Mouse (Mus musculus) forebrain, embryonic 12.5 days (tissue): ENCODE measurements around the gene Uba6. TPM values are rescaled to one million over a fixed set of nuclear protein-coding genes. Genes with fewer than 3 reads are reported as not detected.

Experiments used
- ATAC-seq: fragments of 200-750 bp; cut with Nextera tagmentation; 2 replicates; pipeline ENCODE4 v1.8.0; 2017; ENCODE audit warnings: moderate TSS enrichment; ENCODE audit not compliant: low FRiP score
- H3K27ac ChIP-seq: fragments of 300-500 bp; sonication (generic); 2 replicates; pipeline ENCODE4 v1.5.1; 2016; ENCODE audit warnings: mild to moderate bottlenecking
- H3K27me3 ChIP-seq: fragments of 300-500 bp; sonication (generic); 2 replicates; pipeline ENCODE4 v1.6.1; 2016; ENCODE audit warnings: mild to moderate bottlenecking
- H3K36me3 ChIP-seq: fragments of 300-500 bp; sonication (generic); replicated peaks from 2 replicates; pipeline ENCODE4 v1.6.1; 2016; ENCODE audit warnings: mild to moderate bottlenecking
- H3K4me1 ChIP-seq: fragments of 300-500 bp; sonication (generic); 2 replicates; pipeline ENCODE4 v1.6.1; 2016
- H3K4me2 ChIP-seq: fragments of 300-500 bp; sonication (generic); 2 replicates; pipeline ENCODE4 v1.6.1; 2016; ENCODE audit warnings: mild to moderate bottlenecking, moderate library complexity
- H3K4me3 ChIP-seq: fragments of 300-500 bp; sonication (generic); replicated peaks from 2 replicates; pipeline ENCODE4 v1.5.1; 2016; ENCODE audit warnings: mild to moderate bottlenecking
- H3K9ac ChIP-seq: fragments of 300-500 bp; sonication (generic); 2 replicates; pipeline ENCODE4 v1.6.1; 2016; ENCODE audit warnings: mild to moderate bottlenecking
- H3K9me3 ChIP-seq: fragments of 300-500 bp; sonication (generic); 2 replicates; pipeline ENCODE4 v1.6.1; 2016
- WGBS: fragments of 180-500 bp; shearing (Covaris S2); methylation state at CpG from one replicate; pipeline ENCODE4 v1.1.7; 2016; 5-methylcytosine and 5-hydroxymethylcytosine counted together
- polyA plus RNA-seq: library from polyadenylated mRNA; unstranded; fragments of >200 nt; fragmentation: Nextera tagmentation; extraction: Ambion mirVana; gene quantifications from 2 replicates; pipeline ENCODE4 v1.2.1, GENCODE M21; 2016

Uba6 gene
- polyA plus RNA-seq, 1 experiment from 2014 or later: 21.1 TPM

- H3K27me3 ChIP-seq: no peaks in the 10 kb centered on the region
- H3K4me3 ChIP-seq: no peak overlapping the region
- no peak for ATAC-seq
- H3K27ac ChIP-seq: no peak overlapping the region
- no peaks in the 10 kb centered on the region for H3K4me1 ChIP-seq
- no peak overlapping the region for H3K4me2 ChIP-seq
- H3K36me3 ChIP-seq: peaks cover 6% of the 10 kb centered on the region
- no peaks in the 10 kb centered on the region for H3K9me3 ChIP-seq
- WGBS: 89% methylated on average over 1 of the region's 1 CpGs
- H3K9ac ChIP-seq: no peak overlapping the region
Measured at GRCm38 (mm10) chr5:86111074-86111473, 61.5 kb downstream of the Uba6 start.

- Histone ChIP-seq H3K36me3 (peaks cover 6% of the 10 kb centered on the region), H3K4me1 (no peaks in the 10 kb centered on the region), H3K9me3 (no peaks in the 10 kb centered on the region), H3K4me2 (no peak overlapping the region), H3K27ac (no peak overlapping the region), H3K4me3 (no peak overlapping the region), H3K27me3 (no peaks in the 10 kb centered on the region), H3K9ac (no peak overlapping the region)
- WGBS: 78% methylated on average over 2 of the region's 2 CpGs
- no peak for ATAC-seq
Measured at GRCm38 (mm10) chr5:86106610-86107009, 66.0 kb downstream of the Uba6 start.

- no peaks in the 10 kb centered on the region for H3K27me3 ChIP-seq
- 93% methylated on average over 2 of the region's 2 CpGs for WGBS
Measured at GRCm38 (mm10) chr5:86102176-86102575, 70.4 kb downstream of the Uba6 start.

GRCm38 (mm10) chr5:86100621-86101020, 72.0 kb downstream of the Uba6 start:
- 85% methylated on average over 3 of the region's 3 CpGs for WGBS
- ATAC-seq: no peak
- no peaks in the 10 kb centered on the region for H3K9me3 ChIP-seq

More at GRCm38 (mm10) chr5:86102176-86102575, 70.4 kb downstream of the Uba6 start:
- Histone ChIP-seq H3K9me3 (no peaks in the 10 kb centered on the region), H3K27ac (no peak overlapping the region), H3K36me3 (no peaks in the 10 kb centered on the region), H3K4me1 (no peaks in the 10 kb centered on the region), H3K4me2 (no peak overlapping the region), H3K9ac (no peak overlapping the region), H3K4me3 (no peak overlapping the region)
- ATAC-seq: no peak

GRCm38 (mm10) chr5:86098988-86099387, 73.6 kb downstream of the Uba6 start:
- Histone ChIP-seq H3K9me3 (no peaks in the 10 kb centered on the region), H3K9ac (no peak overlapping the region), H3K4me3 (no peak overlapping the region), H3K4me1 (no peaks in the 10 kb centered on the region), H3K4me2 (no peak overlapping the region), H3K36me3 (no peaks in the 10 kb centered on the region), H3K27ac (no peak overlapping the region), H3K27me3 (no peaks in the 10 kb centered on the region)
- WGBS: 92% methylated on average over 3 of the region's 3 CpGs
- ATAC-seq: no peak

More at GRCm38 (mm10) chr5:86100621-86101020, 72.0 kb downstream of the Uba6 start:
- Histone ChIP-seq H3K4me1 (no peaks in the 10 kb centered on the region), H3K27ac (no peak overlapping the region), H3K27me3 (no peaks in the 10 kb centered on the region), H3K36me3 (no peaks in the 10 kb centered on the region), H3K9ac (no peak overlapping the region), H3K4me2 (no peak overlapping the region), H3K4me3 (no peak overlapping the region)

- Histone ChIP-seq H3K4me1 (no peaks in the 10 kb centered on the region), H3K27ac (no peak overlapping the region), H3K4me2 (no peak overlapping the region), H3K27me3 (no peaks in the 10 kb centered on the region), H3K9ac (no peak overlapping the region), H3K4me3 (no peak overlapping the region), H3K9me3 (no peaks in the 10 kb centered on the region), H3K36me3 (no peaks in the 10 kb centered on the region)
- ATAC-seq: no peak
- whole genome bisulfite sequencing: 88% methylated on average over 9 of the region's 9 CpGs
Measured at GRCm38 (mm10) chr5:86094754-86095153, 77.8 kb downstream of the Uba6 start.

- Histone ChIP-seq H3K27me3 (no peaks in the 10 kb centered on the region), H3K36me3 (no peaks in the 10 kb centered on the region), H3K9ac (no peak overlapping the region), H3K27ac (no peak overlapping the region), H3K4me2 (no peak overlapping the region), H3K4me3 (no peak overlapping the region), H3K9me3 (no peaks in the 10 kb centered on the region), H3K4me1 (no peaks in the 10 kb centered on the region)
- ATAC-seq: no peak
- 87% methylated on average over 6 of the region's 6 CpGs for WGBS
Measured at GRCm38 (mm10) chr5:86086751-86087150, 85.9 kb downstream of the Uba6 start.

DNA sequence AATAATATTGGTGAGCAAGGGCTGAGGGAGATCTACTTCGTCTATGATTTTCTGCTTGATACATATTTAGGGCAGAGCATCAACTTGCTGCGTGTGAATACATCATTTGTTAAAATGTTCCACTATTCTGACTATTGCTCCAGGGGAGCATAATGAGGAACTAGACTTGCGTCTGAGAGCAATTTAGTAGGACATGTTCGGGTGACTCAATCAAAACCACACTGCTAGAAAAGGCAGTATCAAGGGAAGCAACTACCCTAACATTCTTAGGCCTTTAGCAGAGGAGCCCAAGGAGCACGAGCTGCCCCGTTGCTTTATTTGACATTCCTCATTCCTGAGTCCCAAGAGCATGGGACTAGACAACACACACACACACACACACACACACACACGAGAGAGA, 87.6 kb downstream of the Uba6 start:
- ATAC-seq: no peak
- H3K9ac ChIP-seq: no peak overlapping the region
- no peak overlapping the region for H3K4me2 ChIP-seq
- H3K36me3 ChIP-seq: no peaks in the 10 kb centered on the region
- no peaks in the 10 kb centered on the region for H3K9me3 ChIP-seq
- H3K27me3 ChIP-seq: no peaks in the 10 kb centered on the region
- H3K27ac ChIP-seq: no peak overlapping the region
- WGBS: 84% methylated on average over 7 of the region's 7 CpGs
- no peak overlapping the region for H3K4me3 ChIP-seq
- H3K4me1 ChIP-seq: no peaks in the 10 kb centered on the region

DNA sequence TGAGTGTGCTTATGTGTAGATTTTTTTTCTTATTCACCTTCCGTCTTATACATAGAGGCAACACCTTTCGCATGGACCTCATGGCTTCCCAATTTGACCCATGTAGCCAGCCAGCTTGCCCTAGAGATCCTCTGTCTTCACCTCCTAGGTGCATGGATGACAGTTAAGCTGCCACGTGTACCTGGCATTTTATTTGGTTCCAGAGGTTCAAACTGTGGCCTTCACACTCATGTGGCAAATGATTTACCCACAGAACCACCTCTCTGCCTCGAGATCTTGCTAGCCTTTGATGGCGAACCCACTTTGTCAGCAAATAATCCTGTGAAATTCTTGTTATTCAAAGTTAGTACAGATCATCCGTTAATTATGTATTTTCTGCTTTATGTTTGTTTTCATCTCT, 88.6 kb downstream of the Uba6 start:
- WGBS: 87% methylated on average over 6 of the region's 6 CpGs
- Histone ChIP-seq H3K27ac (no peak overlapping the region), H3K36me3 (no peaks in the 10 kb centered on the region), H3K27me3 (no peaks in the 10 kb centered on the region), H3K4me1 (no peaks in the 10 kb centered on the region), H3K9ac (no peak overlapping the region), H3K4me2 (no peak overlapping the region), H3K4me3 (no peak overlapping the region), H3K9me3 (no peaks in the 10 kb centered on the region)
- no peak for ATAC-seq

- H3K4me2 ChIP-seq: no peak overlapping the region
- H3K9ac ChIP-seq: no peak overlapping the region
- WGBS: 87% methylated on average over 3 of the region's 3 CpGs
- H3K36me3 ChIP-seq: no peaks in the 10 kb centered on the region
- H3K4me3 ChIP-seq: no peak overlapping the region
- no peak for ATAC-seq
- H3K27me3 ChIP-seq: no peaks in the 10 kb centered on the region
- H3K9me3 ChIP-seq: no peaks in the 10 kb centered on the region
- no peak overlapping the region for H3K27ac ChIP-seq
- H3K4me1 ChIP-seq: no peaks in the 10 kb centered on the region
Measured at GRCm38 (mm10) chr5:86078720-86079334, 93.8 kb downstream of the Uba6 start.

GRCm38 (mm10) chr5:86072756-86073386, 99.7 kb downstream of the Uba6 start:
- Histone ChIP-seq H3K4me3 (no peak overlapping the region), H3K36me3 (no peaks in the 10 kb centered on the region), H3K9me3 (no peaks in the 10 kb centered on the region), H3K27ac (no peak overlapping the region), H3K27me3 (no peaks in the 10 kb centered on the region), H3K9ac (no peak overlapping the region), H3K4me2 (no peak overlapping the region), H3K4me1 (no peaks in the 10 kb centered on the region)
- no peak for ATAC-seq
- 86% methylated on average over 4 of the region's 4 CpGs for WGBS

DNA sequence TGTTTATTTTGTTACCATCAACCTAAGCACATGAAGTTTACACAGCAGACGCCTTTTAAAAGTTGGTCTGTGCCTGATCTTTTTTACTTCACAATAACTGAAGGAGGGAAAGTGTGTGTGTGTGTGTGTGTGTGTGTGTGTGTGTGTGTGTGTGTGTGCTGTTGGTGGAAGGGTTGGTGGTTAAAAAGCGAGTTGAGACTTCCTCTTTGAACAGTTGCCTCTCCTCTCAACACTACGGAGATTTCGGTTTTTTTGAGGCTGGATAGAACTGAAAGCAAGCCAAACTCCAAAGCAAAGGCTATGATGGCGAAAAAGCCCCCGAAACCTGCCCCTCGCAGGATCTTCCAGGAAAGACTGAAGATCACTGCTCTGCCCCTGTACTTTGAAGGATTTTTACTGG, 101.1 kb downstream of the Uba6 start, which contains the start of gene Stap1:
TSS of gene Stap1 (plus strand) at position 209 of the 400 bp plus-strand sequence.
- no peak within 1 kb of the TSS for H3K27ac ChIP-seq
- 80% methylated on average over 7 of the region's 7 CpGs for WGBS
- no peak within 1 kb of the TSS for H3K9ac ChIP-seq
- ATAC-seq: no peak
- no peaks in the 10 kb centered on the region for H3K4me1 ChIP-seq
- no peaks in the 10 kb centered on the region for H3K36me3 ChIP-seq
- H3K4me3 ChIP-seq: no peak within 1 kb of the TSS
- H3K4me2 ChIP-seq: no peak within 1 kb of the TSS
- H3K27me3 ChIP-seq: no peaks in the 10 kb centered on the region
- H3K9me3 ChIP-seq: no peaks in the 10 kb centered on the region

DNA sequence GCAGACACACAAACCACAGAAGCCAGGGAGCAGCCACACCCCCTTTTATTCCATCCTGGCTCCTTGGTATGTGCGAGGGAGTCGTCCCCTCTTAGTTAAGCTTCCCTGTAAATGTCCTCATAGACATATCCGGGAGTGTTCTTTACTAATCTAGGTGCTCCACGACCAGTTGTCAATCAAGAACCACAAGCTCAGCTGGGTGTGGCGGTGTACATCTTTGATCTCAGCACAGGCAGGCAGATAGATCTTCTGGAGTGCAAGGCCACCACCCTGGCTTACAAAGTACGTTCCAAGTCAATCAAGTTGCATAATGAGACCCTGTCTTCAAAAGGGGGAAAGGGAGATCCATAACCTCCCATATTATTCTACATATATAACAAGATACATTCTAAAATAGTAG, 103.5 kb downstream of the Uba6 start:
- no peak overlapping the region for H3K27ac ChIP-seq
- no peak for ATAC-seq
- no peak overlapping the region for H3K4me2 ChIP-seq
- H3K4me1 ChIP-seq: peaks cover 3% of the 10 kb centered on the region
- H3K27me3 ChIP-seq: no peaks in the 10 kb centered on the region
- no peak overlapping the region for H3K9ac ChIP-seq
- H3K9me3 ChIP-seq: no peaks in the 10 kb centered on the region
- no peak overlapping the region for H3K4me3 ChIP-seq
- no peaks in the 10 kb centered on the region for H3K36me3 ChIP-seq
- WGBS: 80% methylated on average over 6 of the region's 6 CpGs
